8 mouse cellular contexts compared by ENCODE assay signal in the genomic region with DNA sequence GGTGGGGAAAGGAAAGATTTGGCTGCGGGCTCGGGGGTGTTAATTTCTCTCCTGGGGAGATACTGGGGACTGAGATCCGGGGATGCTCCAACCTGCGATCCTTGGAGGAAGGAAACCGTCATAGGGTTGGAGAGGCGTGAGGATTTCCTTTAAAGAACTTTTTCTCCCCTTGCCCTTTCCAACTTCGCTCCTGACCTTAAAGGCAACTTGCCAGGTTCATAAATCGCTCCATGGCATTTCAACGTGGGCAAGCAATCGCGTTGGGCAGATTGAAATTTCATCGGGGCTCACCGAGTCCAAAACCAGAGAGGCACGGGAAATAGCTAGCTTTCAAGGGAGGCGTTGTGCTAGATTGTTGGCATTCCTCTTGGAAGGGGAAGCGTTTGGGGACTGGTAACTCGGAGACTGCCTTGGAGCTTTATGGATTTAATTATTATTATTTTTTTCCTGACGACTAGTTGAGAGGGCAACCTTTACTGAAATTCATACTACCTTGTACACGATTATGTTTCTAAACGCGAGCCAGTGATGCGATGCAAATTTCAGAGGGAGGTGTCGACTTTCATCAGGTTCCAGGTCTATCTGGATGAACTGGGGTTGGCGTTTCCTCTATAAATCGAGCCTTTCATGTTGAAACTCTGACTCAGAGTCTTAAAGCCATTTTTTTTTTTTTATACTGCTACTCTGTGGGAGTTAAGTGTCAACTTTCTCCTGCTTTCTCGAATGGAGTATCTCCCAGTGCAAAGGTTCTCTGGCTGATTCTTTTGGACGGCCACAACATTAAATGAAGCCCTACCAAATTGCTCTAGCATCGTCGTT. TPM values are rescaled to one million over a fixed set of nuclear protein-coding genes. Genes with fewer than 3 reads are reported as not detected.
DNase-seq lines count a peak whose midpoint lies in the region; ATAC-seq and TF ChIP-seq lines count a peak whose summit lies in the region.

No protein-coding gene starts in this region.

- dilution Hi-C loops in CH12.LX (cut with MboI; ENCODE audit: extremely low pct_ligation_motif_present, extremely low pct_unique_long_range_greater_than_20kb, low sequenced_read_pairs), result no loop called here

- H3K27ac ChIP-seq in CH12.LX (ENCODE audit: insufficient read depth, low read depth), result no peak overlapping the region
- H3K27ac ChIP-seq in embryonic facial prominence, embryonic 10.5 days (replicated peaks), result peak overlapping the region; percentile 99
- H3K27ac ChIP-seq in hindbrain, embryonic 16.5 days (ENCODE audit: low read depth, low read length), result peak overlapping the region; percentile 91
- peak overlapping the region; percentile 96 for H3K27ac ChIP-seq in lung, embryonic 14.5 days (ENCODE audit: low read depth)
- H3K27ac ChIP-seq in stomach, embryonic 15.5 days, result peak overlapping the region; percentile 93

- peak overlapping the region; percentile 75 for H3K9ac ChIP-seq in CH12.LX (ENCODE audit: insufficient read depth, low read depth)
- peak overlapping the region; percentile 95 for H3K9ac ChIP-seq in hindbrain, embryonic 16.5 days (ENCODE audit: low read depth, low read length)
- peak overlapping the region; percentile 90 for H3K9ac ChIP-seq in lung, embryonic 14.5 days
- H3K9ac ChIP-seq in stomach, embryonic 15.5 days, result peak overlapping the region; percentile 96

- no peak for TF ChIP-seq RAD21 in CH12.LX (IDR thresholded peaks at IDR 0.05; ENCODE audit: low read depth, low read length)

- no peak for TF ChIP-seq EP300 in CH12.LX (IDR thresholded peaks at IDR 0.05; ENCODE audit: low read length)

- peak; percentile 20 for DNase-seq in gastrocnemius, adult 18-20 months (ENCODE audit: low spot score)
- DNase-seq in gastrocnemius, postnatal 36 days, result no peak
- DNase-seq in CH12.LX (ENCODE audit: extremely low read depth), result no peak
- peak; percentile 35 for DNase-seq in embryonic facial prominence, embryonic 10.5 days (ENCODE audit: low spot score)
- peak; percentile 64 for DNase-seq in lung, embryonic 14.5 days
- DNase-seq in spleen, postnatal 36 days (ENCODE audit: low spot score in 2 of 2), result no peak

- H3K4me2 ChIP-seq in CH12.LX (ENCODE audit: insufficient read depth, low read depth, poor library complexity, severe bottlenecking), result peak overlapping the region; percentile 100
- H3K4me2 ChIP-seq in hindbrain, embryonic 16.5 days (ENCODE audit: low read length), result peak overlapping the region; percentile 95
- peak overlapping the region; percentile 95 for H3K4me2 ChIP-seq in lung, embryonic 14.5 days
- H3K4me2 ChIP-seq in stomach, embryonic 15.5 days, result peak overlapping the region; percentile 89

- peaks cover 0 to 20% of the 10 kb centered on the region in 2 experiments for H3K36me3 ChIP-seq in CH12.LX (replicated peaks in 1 of 2; ENCODE audit: control insufficient read depth in 1 of 2, insufficient read depth in 1 of 2, low read length in 1 of 2)
- 0 out of 2 replicates have a peak, but pooled peaks cover 3% of the 10 kb centered on the region for H3K36me3 ChIP-seq in embryonic facial prominence, embryonic 10.5 days (replicated peaks)
- no peaks in the 10 kb centered on the region for H3K36me3 ChIP-seq in hindbrain, embryonic 16.5 days (ENCODE audit: control insufficient read depth, insufficient read depth, low read length)
- H3K36me3 ChIP-seq in lung, embryonic 14.5 days (ENCODE audit: insufficient read depth), result no peaks in the 10 kb centered on the region
- no peaks in the 10 kb centered on the region for H3K36me3 ChIP-seq in stomach, embryonic 15.5 days

- H3K27me3 ChIP-seq in CH12.LX (replicated peaks), result no peaks in the 10 kb centered on the region
- no peaks in the 10 kb centered on the region for H3K27me3 ChIP-seq in embryonic facial prominence, embryonic 10.5 days (replicated peaks; ENCODE audit: low read depth, poor library complexity, severe bottlenecking)
- 0 out of 2 replicates have a peak, but pooled peaks cover 2% of the 10 kb centered on the region for H3K27me3 ChIP-seq in hindbrain, embryonic 16.5 days (replicated peaks; ENCODE audit: control insufficient read depth, insufficient read depth, low read length)
- no peaks in the 10 kb centered on the region for H3K27me3 ChIP-seq in lung, embryonic 14.5 days (ENCODE audit: insufficient read depth, low read length)
- no peaks in the 10 kb centered on the region for H3K27me3 ChIP-seq in stomach, embryonic 15.5 days (replicated peaks)

- H3K4me1 ChIP-seq in CH12.LX (ENCODE audit: control insufficient read depth in 1 of 2, insufficient read depth in 2 of 2), result peaks cover 7 to 55% of the 10 kb centered on the region in 2 experiments; a peak in 2 of 4 replicates
- peaks cover 44% of the 10 kb centered on the region for H3K4me1 ChIP-seq in embryonic facial prominence, embryonic 10.5 days
- peaks cover 17% of the 10 kb centered on the region for H3K4me1 ChIP-seq in hindbrain, embryonic 16.5 days (ENCODE audit: control insufficient read depth, insufficient read depth, low read depth, low read length)
- peaks cover 2% of the 10 kb centered on the region; the same call in 1 of the 2 replicates for H3K4me1 ChIP-seq in lung, embryonic 14.5 days (ENCODE audit: insufficient read depth)
- H3K4me1 ChIP-seq in stomach, embryonic 15.5 days, result peaks cover 10% of the 10 kb centered on the region; the same call in 1 of the 2 replicates

- peak overlapping the region; percentile 54 to 82 (median 82) for H3K4me3 ChIP-seq in CH12.LX (replicated peaks in 1 of 3; ENCODE audit: low read depth in 2 of 3, low read length in 2 of 3, poor library complexity in 1 of 3)
- H3K4me3 ChIP-seq in embryonic facial prominence, embryonic 10.5 days, result peak overlapping the region; percentile 98
- peak overlapping the region; percentile 95 for H3K4me3 ChIP-seq in hindbrain, embryonic 16.5 days (ENCODE audit: low read length)
- peak overlapping the region; percentile 83 for H3K4me3 ChIP-seq in lung, embryonic 14.5 days (ENCODE audit: low read depth, low read length)
- peak overlapping the region; percentile 92 for H3K4me3 ChIP-seq in stomach, embryonic 15.5 days (replicated peaks)

- TF ChIP-seq CTCF in CH12.LX (conservative IDR thresholded peaks at IDR 0.05 in 1 of 2, IDR thresholded peaks at IDR 0.05 in 1 of 2; ENCODE audit: low read depth in 2 of 2, low read length in 2 of 2), result no peak
- TF ChIP-seq CTCF in lung, embryonic 14.5 days (IDR thresholded peaks at IDR 0.05; ENCODE audit: low read depth), result no peak

- ATAC-seq in hindbrain, embryonic 16.5 days, result no peak
- no peak for ATAC-seq in lung, embryonic 14.5 days (ENCODE audit: insufficient read depth)
- ATAC-seq in stomach, embryonic 15.5 days (ENCODE audit: insufficient read depth, low FRiP score, low read depth), result no peak

- H3K79me2 ChIP-seq in CH12.LX (replicated peaks; ENCODE audit: control insufficient read depth, extremely low read depth, insufficient read depth, poor library complexity, severe bottlenecking), result peaks cover 4% of the 10 kb centered on the region; the same call in 1 of the 2 replicates

- 2% methylated on average over 29 of the region's 29 CpGs for whole genome bisulfite sequencing in embryonic facial prominence, embryonic 10.5 days
- WGBS in hindbrain, embryonic 16.5 days, result 3% methylated on average over 29 of the region's 29 CpGs
- WGBS in lung, embryonic 14.5 days, result 2% methylated on average over 29 of the region's 29 CpGs
- 2% methylated on average over 29 of the region's 29 CpGs for WGBS in stomach, embryonic 15.5 days

- TF ChIP-seq POLR2A in CH12.LX (IDR thresholded peaks at IDR 0.05; ENCODE audit: low read depth, low read length), result no peak

- H3K9me3 ChIP-seq in CH12.LX (replicated peaks; ENCODE audit: low read length), result no peaks in the 10 kb centered on the region
- no peaks in the 10 kb centered on the region for H3K9me3 ChIP-seq in embryonic facial prominence, embryonic 10.5 days
- no peaks in the 10 kb centered on the region for H3K9me3 ChIP-seq in hindbrain, embryonic 16.5 days (ENCODE audit: control insufficient read depth, low read length)
- no peaks in the 10 kb centered on the region for H3K9me3 ChIP-seq in lung, embryonic 14.5 days (ENCODE audit: low read depth, low read length)
- H3K9me3 ChIP-seq in stomach, embryonic 15.5 days, result no peaks in the 10 kb centered on the region

- in situ Hi-C loops in CH12.LX (cut with MboI; ENCODE audit: low pct_ligation_motif_present, low pct_unique_long_range_greater_than_20kb, low sequenced_read_pairs), result no loop called here

- intact Hi-C loops in gastrocnemius, postnatal 36 days (cut with DNase I), result loop anchor here (5.0 kb wide), 1 partner anchor 297 kb away; no protein-coding TSS in a partner anchor

TF ChIP-seq in CH12.LX, 34 proteins besides CTCF, POLR2A, EP300 and RAD21 (continues in another document):
- TF ChIP-seq CHD2 (IDR thresholded peaks at IDR 0.05; ENCODE audit: low read length) (no peak), RCOR1 (conservative IDR thresholded peaks at IDR 0.05; ENCODE audit: low read depth, low read length) (no peak), ZMIZ1 (IDR thresholded peaks at IDR 0.05; ENCODE audit: low read depth, low read length) (no peak), NRF1 (IDR thresholded peaks at IDR 0.05; ENCODE audit: low read depth, low read length) (no peak), MAFK (IDR thresholded peaks at IDR 0.05; ENCODE audit: insufficient replicate concordance, low read length) (no peak), HCFC1 (IDR thresholded peaks at IDR 0.05; ENCODE audit: low read depth, low read length) (no peak), ZC3H11A (IDR thresholded peaks at IDR 0.05; ENCODE audit: low read depth, low read length) (no peak), BHLHE40 (IDR thresholded peaks at IDR 0.05; ENCODE audit: low read depth, low read length) (0 out of 2 replicates have a peak, but pooled peaks have one; percentile 11), ELF1 (IDR thresholded peaks at IDR 0.05; ENCODE audit: low read depth, low read length) (no peak), SMC3 (IDR thresholded peaks at IDR 0.05; ENCODE audit: low read depth, low read length) (no peak), IRF4 (IDR thresholded peaks at IDR 0.05; ENCODE audit: low read depth, low read length) (no peak), ETS1 (conservative IDR thresholded peaks at IDR 0.05; ENCODE audit: low read depth, low read length) (no peak), MYC (IDR thresholded peaks at IDR 0.05; ENCODE audit: low read depth, low read length) (no peak), GABPA (IDR thresholded peaks at IDR 0.05; ENCODE audit: insufficient replicate concordance, low read depth, low read length) (no peak)

RNA-seq across cellular contexts. Expression of a gene that starts 1.6 kb away (rescaled TPM):
- total RNA-seq in gastrocnemius, adult 18-20 months (2021), result 1 to 10 TPM; 6.6 to 7.3 TPM
- total RNA-seq in gastrocnemius, postnatal 36 days (2021), result 1 to 10 TPM; 7.7 to 8.0 TPM
- 18.7 and 23.6 TPM in 2 replicates for total RNA-seq in CH12.LX (2012; rRNA removed)
- 13.6 and 15.1 TPM in 2 replicates for total RNA-seq in CH12.LX (2014; rRNA removed)
- polyA plus RNA-seq in CH12.LX (2012; ENCODE audit: insufficient read length, low read depth), result 36.7 and 37.5 TPM in 2 replicates
- 34.0 and 36.5 TPM in 2 replicates for polyA plus RNA-seq in embryonic facial prominence, embryonic 10.5 days (2016; fragmentation: Nextera tagmentation; extraction: Ambion mirVana)
- polyA plus RNA-seq in hindbrain, embryonic 16.5 days (2015; fragmentation: Nextera tagmentation; extraction: Ambion mirVana), result 11.1 and 11.2 TPM in 2 replicates
- polyA plus RNA-seq in lung, embryonic 14.5 days (2014; fragmentation: Nextera tagmentation; extraction: Ambion mirVana), result 30.5 and 30.8 TPM in 2 replicates
- 26.4 and 30.4 TPM in 2 replicates for polyA plus RNA-seq in stomach, embryonic 15.5 days (2015; fragmentation: Nextera tagmentation; extraction: Ambion mirVana)

Comparison
In these comparisons a context has a peak if more than half of its experiments do, and no peak if none do; other contexts are left out.
1. DNase-seq: peak in gastrocnemius, adult 18-20 months (single experiment), embryonic facial prominence, embryonic 10.5 days (single experiment) and lung, embryonic 14.5 days (single experiment); none in gastrocnemius, postnatal 36 days (0 of 2), CH12.LX (single experiment) and spleen, postnatal 36 days (0 of 2).
2. Peak in every context shown above with its lines, with median percentiles within 50 percentile points of each other: H3K4me2 ChIP-seq, H3K4me3 ChIP-seq and H3K9ac ChIP-seq.